Mouse (Mus musculus): ENCODE data around the gene Sik1.

GRCm38 (mm10) chr17:31905201-31905790 is 49.7 kb upstream of the Sik1 start:
- TF ChIP-seq POLR2A (IDR thresholded peaks at IDR 0.05; ENCODE audit: borderline replicate concordance, extremely low read depth, low read depth, low read length) (no peak), CTCF (IDR thresholded peaks at IDR 0.05; ENCODE audit: insufficient read depth, low read length) (no peak)
